Mouse (Mus musculus) stomach, postnatal 0 days (tissue): ENCODE measurements around the gene Rbm43.

ENCODE experiments used
- CTCF ChIP-seq: IDR thresholded peaks from 2 replicates; pipeline ENCODE4 v1.5.1; 2016; ENCODE audit warnings: antibody characterized with exemption, low read depth, mild to moderate bottlenecking, moderate library complexity
- EP300 ChIP-seq: optimal IDR thresholded peaks from 2 replicates; pipeline ENCODE3; 2016; ENCODE audit warnings: antibody characterized with exemption

GRCm38 (mm10) chr2:51950876-51951275 lies 15.9 kb upstream of the Rbm43 start:
- TF ChIP-seq CTCF (no peak), EP300 (no peak)
